Mouse (Mus musculus): ENCODE results near the gene Srsf1.
"Not testable (repeated sequence)": the region's sequence is repeated elsewhere in the genome, so short reads cannot be mapped to it uniquely, and the experiment has no call there.

Srsf1 gene

DNA sequence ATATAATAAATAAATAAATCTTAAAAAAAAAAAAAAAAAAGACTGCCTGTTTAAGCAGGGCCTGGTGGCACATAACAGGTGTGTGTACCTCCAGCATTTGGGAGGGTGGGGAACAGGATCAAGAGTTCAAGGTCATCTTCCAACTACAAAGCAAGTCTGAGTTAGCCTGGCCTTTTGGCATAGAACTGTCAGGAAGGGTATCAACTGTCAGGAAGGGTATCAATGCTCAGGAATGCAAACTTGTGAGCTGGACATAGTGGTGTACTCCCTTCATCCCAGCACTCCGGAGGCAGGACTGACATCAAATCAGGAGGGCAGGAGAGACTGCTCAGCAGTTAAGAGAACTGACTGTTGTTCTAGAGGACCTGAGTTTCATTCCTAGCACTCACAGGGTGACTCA, 8.1 kb upstream of the Srsf1 start:
- DNase-seq (ENCODE audit: low read depth, low spot score) = no peak

DNA sequence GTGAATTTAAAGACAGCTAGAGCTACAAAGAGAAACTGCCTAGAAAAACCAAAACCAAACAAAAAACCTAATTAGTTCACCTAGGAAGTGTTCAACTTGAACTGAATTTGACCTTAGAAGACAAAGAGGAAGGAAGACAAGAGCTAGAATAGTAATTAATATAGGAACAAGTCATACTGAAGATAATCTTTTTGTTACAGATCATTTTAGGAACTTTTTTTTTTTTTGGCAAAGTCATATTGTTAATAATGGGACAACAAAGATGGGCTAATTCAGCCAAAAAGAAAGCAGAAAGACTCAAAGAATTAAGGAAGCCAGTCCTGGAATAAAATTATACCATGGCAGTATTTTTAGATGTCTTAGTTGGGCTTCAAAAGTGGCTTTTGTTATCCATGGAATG, 2.9 kb upstream of the Srsf1 start:
- DNase-seq (ENCODE audit: low read depth, low spot score) = no peak

DNA sequence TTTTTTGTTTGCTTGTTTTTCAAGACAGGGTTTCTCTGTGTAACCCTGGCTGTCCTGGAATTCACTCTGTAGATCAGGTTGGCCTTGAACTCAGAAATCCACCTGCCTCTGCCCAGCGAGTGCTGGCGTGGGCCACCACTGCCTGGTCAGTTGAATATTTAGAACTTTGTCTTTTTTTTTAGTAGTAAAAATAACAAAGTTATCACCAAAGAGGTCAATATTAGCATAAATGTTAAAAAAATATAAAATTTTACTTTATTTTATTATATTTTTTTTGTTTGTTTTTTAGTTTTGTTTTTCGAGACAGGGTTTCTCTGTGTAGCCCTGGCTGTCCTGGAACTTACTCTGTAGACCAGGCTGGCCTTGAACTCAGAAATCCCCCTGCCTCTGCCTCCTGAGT, 2.0 kb upstream of the Srsf1 start:
- DNase-seq (ENCODE audit: low read depth, low spot score) = not testable (repeated sequence)

DNA sequence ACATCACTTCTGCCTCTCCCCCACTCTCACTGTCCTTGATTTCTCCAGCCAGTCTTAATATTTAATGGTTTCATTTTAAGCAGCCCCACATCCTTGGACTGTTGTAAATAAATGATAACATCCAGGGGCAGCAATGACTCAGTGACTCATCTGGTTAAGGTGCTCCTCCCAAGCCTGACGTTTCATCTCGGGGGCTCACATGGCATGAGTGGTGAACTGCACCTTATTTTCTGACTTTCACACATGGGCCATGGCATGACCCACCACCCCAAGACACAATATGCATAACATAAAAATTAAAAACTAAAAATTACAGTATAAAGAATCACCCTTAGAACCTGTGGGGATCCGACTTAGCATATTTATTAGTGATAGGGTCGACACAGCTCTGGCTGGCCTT, 1.3 kb upstream of the Srsf1 start:
- peak; percentile 50 for DNase-seq (ENCODE audit: low read depth, low spot score)

DNA sequence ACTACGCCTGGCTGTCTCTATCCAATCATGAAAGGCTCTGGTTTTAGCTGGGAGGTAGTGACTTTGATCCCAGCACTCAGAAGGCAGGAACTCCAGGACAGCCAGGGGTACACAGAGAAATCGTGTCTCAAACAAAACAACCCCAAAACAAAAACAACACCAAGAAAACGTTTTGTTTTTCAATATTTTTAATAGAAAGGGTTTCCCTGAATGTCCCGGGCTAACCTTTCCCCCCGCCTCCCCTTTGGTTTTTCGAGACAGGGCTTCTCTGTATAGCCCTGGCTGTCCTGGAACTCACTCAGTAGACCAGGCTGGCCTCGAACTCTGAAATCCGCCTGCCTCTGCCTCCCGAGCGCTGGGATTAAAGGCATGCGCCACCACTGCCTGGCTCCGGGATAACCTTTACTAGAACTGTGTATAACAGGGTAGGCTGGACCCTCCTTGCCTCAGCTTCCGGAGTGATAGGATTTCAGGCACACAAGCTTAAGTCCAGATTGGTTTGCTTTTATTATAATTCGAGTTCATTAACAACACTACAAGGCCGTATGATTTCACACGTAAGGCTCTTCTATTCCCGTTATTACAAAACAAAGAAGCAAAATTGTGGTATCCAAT, 743 bp upstream of the Srsf1 start:
- DNase-seq (ENCODE audit: low read depth, low spot score) = peak; percentile 83

DNA sequence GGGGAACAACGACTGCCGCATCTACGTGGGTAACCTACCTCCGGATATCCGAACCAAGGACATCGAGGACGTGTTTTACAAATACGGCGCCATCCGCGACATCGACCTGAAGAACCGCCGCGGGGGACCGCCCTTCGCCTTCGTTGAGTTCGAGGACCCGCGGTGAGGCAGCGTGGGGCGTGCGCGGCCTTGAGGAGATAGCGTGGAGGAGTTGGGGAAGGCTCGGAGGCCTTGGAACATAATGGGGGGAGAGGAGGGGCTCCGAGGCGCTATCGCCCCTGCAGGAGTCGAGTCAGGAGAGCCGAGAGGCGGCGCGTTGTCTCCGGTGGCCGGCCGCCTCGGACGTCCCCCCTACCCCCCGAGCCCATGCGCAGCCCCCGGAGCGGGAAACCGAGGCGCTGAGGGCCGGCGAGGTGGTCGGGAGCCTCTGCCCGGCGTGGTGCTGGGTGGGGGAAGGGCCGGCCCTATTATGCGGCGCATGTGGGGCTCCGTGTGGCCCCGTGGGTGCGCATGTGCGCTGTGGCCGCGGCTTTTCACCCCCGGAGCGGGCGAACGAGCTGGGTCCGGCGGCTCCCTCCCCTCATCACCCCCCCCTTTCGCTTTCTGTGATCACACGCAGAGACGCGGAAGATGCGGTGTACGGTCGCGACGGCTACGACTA, 828 bp downstream of the Srsf1 start:
- DNase-seq (ENCODE audit: low read depth, low spot score) = peak; percentile 72

DNA sequence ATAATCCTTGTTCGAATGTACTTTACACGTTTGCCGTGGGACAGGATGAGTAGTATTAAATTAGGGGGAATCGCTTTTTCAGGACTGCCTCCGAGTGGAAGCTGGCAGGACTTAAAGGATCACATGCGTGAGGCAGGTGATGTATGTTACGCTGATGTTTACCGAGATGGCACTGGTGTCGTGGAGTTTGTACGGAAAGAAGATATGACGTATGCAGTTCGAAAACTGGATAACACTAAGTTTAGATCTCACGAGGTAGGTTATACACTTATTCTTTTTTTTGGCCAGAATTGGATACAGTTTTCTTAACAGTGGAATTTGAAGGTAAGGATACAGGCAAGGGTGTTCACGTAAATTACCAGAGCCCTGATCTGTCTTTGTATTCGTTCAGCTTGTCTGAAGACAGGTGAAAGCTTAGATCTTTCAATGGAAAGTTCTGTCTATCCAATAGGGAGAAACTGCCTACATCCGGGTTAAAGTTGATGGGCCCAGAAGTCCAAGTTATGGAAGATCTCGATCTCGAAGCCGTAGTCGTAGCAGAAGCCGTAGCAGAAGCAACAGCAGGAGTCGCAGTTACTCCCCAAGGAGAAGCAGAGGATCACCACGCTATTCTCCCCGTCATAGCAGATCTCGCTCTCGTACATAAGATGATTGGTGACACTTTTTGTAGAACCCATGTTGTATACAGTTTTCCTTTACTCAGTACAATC, 1.9 kb downstream of the Srsf1 start:
- DNase-seq (ENCODE audit: low read depth, low spot score) = no peak

DNA sequence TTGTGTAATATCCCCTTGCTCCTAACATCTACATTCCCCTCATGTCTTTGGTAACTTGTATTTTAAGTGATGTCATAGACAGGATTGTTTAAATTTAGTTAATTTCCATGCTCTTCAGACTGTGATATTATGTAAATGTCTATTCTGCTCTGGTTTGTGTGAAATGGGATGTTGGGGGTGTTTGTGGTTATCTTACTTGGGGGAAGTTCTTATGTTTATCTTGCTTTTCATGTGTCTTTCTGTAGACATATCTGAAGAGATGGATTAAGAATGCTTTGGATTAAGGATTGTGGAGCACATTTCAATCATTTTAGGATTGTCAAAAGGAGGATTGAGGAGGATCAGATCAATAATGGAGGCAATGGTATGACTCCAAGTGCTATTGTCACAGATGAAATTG, 2.6 kb downstream of the Srsf1 start:
- DNase-seq (ENCODE audit: low read depth, low spot score) = no peak

DNA sequence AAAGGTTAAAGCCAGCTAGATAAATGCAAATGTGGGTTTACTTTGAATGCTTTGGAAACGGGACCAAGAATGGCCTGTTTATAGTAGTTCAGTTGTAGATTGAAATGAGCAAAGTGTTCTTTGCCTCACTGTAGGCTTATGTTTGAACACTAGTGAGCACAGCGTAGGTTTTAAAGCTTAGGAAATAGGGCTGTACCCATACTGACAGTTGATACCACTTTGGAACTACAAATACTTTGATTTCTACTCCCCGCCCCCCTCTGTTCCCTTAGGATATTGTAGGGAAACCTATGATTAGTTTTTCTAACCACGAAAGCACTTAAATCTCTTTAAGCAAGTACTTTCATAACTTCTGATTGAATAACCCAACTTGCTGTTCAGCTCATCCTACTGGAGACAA, 5.5 kb downstream of the Srsf1 start:
- no peak for DNase-seq (ENCODE audit: low read depth, low spot score)

DNA sequence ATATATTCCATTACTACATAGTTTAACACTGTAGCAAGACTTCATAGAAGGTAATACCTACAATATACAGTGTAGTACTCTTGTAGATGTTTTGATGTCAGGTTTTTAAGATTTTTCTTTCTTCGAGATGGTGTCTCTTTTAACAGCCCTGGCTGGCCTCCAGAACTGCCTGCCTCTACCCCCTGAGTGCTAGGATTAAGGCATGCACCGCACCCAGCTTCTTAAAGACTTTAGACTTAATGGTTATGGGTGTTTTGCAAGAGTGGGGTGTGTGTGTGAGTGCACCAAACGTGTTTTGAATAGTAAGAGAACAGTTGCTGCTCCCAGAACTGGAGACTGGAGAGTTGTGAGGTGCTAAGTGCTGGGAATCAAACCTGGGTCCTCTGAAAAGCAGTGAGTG, 6.6 kb downstream of the Srsf1 start:
- no peak for DNase-seq (ENCODE audit: low read depth, low spot score)

DNA sequence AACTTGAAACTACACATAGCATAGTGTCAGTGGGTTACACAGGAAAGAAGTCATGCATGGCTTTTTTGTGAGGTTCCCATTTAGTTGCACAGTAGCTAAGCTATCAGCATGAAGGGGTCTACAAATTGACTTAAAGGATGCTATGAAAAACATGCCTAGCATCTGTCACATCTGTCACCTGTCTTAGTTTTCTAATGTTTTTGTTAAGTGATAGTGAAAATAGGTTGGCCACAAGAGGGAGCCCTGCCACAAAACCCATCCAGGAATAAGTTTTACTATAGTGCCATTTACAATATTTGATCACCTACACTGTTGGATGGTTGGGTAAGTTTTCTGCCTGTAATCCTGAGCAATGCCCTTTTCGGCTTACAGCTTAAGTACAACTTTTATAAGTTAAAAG, 7.4 kb downstream of the Srsf1 start:
- peak; percentile 70 for DNase-seq (ENCODE audit: low read depth, low spot score)

DNA sequence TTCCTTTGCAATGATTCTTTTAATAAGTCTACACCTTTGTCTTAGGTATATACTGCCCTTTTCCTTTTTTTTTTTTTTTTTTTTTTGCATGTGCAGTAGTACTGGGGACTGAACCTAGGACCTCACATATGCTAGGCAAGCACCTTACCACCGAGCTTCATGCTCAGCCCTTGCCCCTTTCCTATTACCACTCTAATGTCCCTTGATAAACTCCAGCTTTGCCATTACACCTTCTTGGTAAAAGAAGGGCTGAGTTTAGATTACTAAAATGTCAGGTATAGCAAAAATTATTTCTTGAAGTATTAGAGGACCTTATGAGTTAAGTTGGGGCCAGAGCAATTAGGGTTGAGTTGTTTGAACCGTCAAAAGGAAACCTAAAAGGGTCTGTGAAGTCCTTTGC, 8.6 kb downstream of the Srsf1 start:
- DNase-seq (ENCODE audit: low read depth, low spot score) = no peak

DNA sequence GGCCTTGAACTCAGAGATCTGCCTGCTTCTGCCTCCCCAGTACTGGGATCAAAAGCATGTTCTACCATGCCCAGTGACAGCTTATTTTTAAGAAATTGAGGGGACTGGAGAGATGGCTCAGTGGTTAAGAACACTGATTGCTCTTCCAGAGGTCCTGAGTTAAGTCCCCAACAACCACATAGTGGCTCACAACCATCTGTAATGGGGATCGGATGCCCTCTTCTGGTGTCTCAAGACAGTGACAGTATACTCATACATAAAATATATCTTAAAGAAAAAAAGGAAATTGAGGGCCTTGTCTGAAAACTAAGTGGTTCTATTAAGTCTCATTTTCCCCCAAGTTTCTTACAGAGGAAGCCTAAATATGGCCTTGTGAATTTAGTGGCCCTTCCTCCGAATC, 10.6 kb downstream of the Srsf1 start:
- DNase-seq (ENCODE audit: low read depth, low spot score) = peak; percentile 59

DNA sequence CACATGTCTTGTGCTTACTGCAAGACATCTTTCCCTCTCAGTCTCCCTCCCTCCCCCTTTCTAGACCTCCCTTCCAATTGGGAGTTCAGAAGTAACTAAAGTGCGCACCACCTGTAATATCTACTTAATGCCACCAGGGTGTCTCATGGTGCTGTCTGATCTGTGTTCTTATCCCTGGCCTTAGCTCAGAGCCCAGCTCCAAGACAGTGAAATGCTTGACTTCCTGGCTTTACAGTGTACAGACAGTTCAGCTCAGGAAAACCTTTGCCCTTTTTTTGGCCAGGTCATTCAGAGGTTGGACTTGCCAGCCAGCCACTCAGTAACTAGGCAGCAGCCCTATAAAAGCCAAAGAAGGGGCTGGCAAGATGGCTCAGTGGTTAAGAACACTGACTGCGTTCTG, 12.0 kb downstream of the Srsf1 start:
- peak; percentile 64 for DNase-seq (ENCODE audit: low read depth, low spot score)

DNA sequence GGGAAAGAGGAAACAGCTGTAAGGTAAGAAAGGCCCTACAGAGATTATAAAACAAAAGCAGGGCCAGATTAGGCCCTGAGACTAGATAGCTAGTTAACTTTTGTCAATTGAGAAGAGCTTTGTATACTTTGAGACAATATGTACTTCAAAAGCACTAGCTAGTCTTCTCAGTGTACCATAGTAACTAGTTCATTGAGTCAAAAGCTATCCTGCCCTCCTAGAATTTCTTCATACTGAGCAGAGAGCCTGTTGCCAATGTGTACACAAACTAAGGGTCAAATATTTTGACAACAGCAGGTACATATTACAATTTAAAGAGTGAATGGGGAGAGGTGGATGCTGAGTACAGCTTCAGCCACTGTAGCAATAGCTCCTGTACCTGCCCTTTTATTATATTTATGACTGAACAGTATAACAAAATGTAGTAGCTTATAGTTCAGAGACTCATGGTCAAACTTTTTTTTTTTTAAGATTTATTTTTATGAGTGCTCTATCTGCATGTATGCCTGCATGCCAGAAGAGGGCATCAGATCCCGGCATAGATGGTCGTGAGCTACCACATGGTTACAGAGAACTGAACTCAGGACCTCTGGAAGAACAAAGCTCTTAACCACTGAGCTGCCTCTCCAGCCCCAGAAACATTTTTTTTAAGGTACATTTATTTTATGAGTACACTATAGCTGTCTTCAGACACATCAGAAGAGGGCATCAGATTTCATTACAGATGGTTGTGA, 14.9 kb downstream of the Srsf1 start:
- DNase-seq (ENCODE audit: low read depth, low spot score) = peak; percentile 64

DNA sequence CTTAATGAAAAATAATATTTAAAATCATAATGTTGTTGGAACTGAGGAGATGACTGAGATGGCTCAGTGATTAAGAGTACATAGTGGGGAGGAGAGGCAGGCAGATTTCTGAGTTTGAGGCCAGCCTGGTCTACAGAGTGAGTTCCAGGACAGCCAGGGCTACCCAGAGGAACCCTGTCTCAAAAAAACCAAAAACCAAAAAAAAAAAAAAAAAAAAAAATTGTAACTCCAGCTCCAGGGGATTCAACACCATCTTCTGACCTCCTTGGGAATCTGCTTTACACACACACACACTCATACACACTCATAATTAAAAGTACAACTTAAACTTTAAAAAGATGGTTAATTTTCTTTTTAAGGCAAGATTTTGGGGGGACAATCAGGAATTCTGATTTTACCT, 18.6 kb downstream of the Srsf1 start:
- DNase-seq (ENCODE audit: low read depth, low spot score) = no peak

DNA sequence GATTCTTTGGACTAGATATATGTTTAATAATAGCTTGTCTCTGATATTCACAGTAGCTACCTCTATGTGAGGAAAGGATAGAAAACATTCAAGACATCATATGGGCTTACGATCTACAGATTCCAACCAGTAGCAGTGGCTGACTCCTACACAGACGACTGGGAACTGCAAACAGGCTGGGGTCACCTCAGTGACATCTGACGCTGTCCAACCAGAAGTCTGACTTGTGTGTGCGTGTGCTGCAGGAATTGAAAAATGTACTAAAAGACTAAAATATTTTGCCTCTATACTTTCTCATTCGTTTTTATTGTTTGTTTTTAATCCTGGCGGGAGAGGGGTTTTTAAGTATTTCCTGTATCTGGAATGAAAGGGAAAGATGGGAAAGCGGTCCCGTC, 20.0 kb downstream of the Srsf1 start:
- DNase-seq (ENCODE audit: low read depth, low spot score) = no peak

DNA sequence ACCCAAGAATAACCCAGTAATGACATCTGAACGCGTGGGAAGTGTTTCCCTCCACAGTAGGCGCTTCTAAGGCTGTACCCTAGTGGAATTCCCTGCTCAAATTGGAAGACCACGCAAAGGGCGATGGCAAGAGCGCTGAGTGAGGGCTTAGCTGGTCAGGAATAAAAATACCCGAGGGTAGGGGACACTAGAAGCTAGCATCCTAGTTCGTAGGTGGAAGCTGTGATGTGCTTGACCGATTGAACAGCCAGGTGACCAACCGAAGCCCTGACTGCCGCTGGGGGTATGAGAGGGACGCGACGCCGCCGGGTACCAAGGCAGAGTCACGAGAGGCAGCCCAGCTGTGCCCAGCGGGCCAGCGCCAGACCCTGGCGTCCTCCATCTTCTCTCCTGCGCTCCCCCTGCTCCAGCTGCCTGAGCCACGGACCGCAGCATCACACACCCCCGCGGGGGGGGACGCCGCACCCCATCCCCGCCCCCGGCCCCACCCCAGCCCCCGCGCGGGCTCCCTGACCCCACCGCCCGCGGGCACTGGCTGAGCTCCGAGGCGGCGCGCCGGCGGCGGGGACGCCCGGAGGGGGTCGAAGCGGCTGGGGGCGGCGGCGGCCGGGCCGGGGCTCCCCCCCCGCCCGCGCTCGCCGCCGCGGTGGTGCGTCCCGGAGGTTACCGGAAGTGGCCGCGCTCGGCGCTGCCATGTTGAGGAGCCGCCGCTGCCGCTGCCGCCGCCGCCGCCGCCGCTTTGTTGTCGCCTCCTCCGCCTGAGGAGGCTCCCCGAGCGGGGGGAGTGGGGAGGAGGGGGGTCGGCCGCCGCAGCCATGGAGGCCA, 20.6 kb downstream of the Srsf1 start, which contains the start of gene Vezf1:
Gene Vezf1, plus strand, starts transcription at position 694 of the 825 bp plus-strand sequence.
- peak; percentile 81 for DNase-seq (ENCODE audit: low read depth, low spot score)

DNA sequence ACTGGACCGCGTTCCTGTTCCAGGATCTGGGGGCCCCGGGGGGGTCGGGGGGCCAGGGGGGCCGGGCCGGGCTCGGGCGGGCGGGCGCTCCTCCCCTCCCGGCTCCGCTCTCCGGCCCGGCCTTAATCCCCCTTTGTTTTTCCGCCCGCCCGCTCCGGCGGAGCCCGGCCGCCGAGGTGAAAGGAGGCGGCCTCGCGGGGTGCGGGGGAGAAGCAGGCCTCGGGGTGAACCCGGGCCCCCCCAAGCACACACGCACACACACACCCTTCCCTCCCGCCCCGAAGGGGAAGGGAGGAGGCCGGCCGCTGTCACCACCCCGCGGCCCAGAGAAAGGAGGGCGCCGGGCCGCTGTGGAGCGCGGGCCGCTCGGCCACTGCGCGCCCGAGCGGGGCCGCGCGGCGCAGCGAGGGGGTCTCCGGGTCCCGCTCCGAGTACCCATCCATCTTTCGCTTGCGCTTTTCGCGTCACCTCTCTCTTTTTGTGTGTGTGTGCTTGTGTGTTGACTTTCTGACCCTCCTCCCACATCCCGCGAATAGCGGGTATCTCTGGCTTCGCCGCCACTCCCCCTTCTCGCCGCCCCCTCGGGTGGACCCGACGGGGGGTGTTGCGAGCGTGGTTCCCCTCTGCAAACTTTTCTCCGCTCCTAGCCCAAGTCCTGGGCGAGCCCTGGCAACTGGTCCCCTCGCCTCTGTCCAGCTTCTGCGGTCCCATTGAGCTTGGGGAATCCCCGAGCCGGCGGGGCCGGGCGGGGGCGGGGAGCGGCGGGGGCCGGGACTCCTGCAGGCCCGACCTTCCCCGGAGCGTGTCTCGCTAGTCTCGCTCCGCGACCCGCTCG, 21.5 kb downstream of the Srsf1 start:
- DNase-seq (ENCODE audit: low read depth, low spot score) = peak; percentile 74

DNA sequence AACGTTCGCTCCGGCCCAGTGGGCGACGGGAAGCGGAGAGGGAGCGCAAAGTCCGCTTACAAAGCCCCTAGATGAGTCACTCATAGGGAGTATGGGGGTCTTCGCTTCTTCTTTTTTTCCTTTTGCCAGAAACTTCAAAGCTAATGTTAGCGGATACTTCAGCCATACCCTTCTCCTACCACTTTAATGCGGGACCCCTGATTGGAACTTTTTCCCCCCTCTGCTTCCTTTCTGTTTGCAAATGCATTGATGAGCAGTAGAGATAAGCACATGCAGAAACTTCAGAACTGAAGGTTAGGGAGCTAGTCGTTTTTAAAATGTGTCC, 22.0 kb downstream of the Srsf1 start:
- DNase-seq (ENCODE audit: low read depth, low spot score) = peak; percentile 70

DNA sequence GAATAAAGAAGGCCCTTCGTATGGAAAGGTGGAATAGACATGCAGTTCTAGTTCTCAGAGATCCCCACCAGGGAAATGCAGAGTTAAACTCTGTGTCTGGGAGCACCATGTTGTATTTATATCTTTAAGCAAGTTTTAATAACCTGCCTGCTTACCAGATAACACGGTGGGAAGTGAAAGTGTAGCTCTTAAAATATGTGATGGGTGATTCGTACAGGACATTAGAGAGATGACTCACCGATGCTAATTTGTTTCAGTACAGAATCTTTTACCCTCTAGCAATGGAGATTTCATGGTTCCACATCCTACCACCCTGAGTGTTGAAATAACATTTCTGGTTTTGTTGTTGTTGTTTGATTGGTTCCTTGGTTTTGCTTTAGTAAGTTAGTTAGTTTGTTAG, 23.2 kb downstream of the Srsf1 start:
- peak; percentile 71 for DNase-seq (ENCODE audit: low read depth, low spot score)

Measured in A20 (cell line).